Mouse (Mus musculus) MEL (cell line): ENCODE data around the gene Arf4.

Source experiments
- CTCF ChIP-seq, 3 experiments: IDR thresholded peaks in 2 of 3; conservative IDR thresholded peaks in 1 of 3; 2 replicates each; pipeline ENCODE4 v1.5.1; 2011 to 2012; ENCODE audit warnings: low read length in 3 of 3, low read depth in 2 of 3, mild to moderate bottlenecking in 2 of 3, improper control_type of control experiment in 1 of 3, inconsistent platforms in 1 of 3, mixed read lengths in 1 of 3, moderate library complexity in 1 of 3; ENCODE audit not compliant: control insufficient read depth in 1 of 3, insufficient read depth in 1 of 3, poor library complexity in 1 of 3, severe bottlenecking in 1 of 3
- MXI1 ChIP-seq: IDR thresholded peaks from 2 replicates; pipeline ENCODE4 v1.6.1; 2011; ENCODE audit warnings: mild to moderate bottlenecking, low read depth, low read length, improper control_type of control experiment
- MYC ChIP-seq: IDR thresholded peaks from 2 replicates; pipeline ENCODE4 v1.6.1; 2011; ENCODE audit warnings: low read depth, mild to moderate bottlenecking, low read length, improper control_type of control experiment, moderate library complexity
- USF1 ChIP-seq: IDR thresholded peaks from 2 replicates; pipeline ENCODE4 v1.6.1; 2014; ENCODE audit warnings: low read depth, mild to moderate bottlenecking, inconsistent platforms, low read length, improper control_type of control experiment, moderate library complexity

- TF ChIP-seq MYC (no peak), MXI1 (0 out of 2 replicates have a peak, but pooled peaks have one; percentile 39), USF1 (no peak), CTCF (IDR thresholded peaks at IDR 0.05 in 2 of 3, conservative IDR thresholded peaks at IDR 0.05 in 1 of 3; ENCODE audit: control insufficient read depth in 1 of 3, insufficient read depth in 1 of 3, low read depth in 2 of 3, low read length in 3 of 3, poor library complexity in 1 of 3, severe bottlenecking in 1 of 3) (no peak)
These were observed 28.2 kb upstream of the Arf4 start for GRCm38 (mm10) chr14:26609674-26610073.
